In genomic region chr11:85807353-85807752, GRCm38 (mm10) we compare ENCODE assay signal across 27 mouse cellular contexts. TPM values are rescaled to one million over a fixed set of nuclear protein-coding genes. Genes with fewer than 3 reads are reported as not detected.
"Had no signal": no experiment of that assay in that cellular context is flagged by ENCODE, and none has a peak within 500 bp of the region (broad histone marks: within the 10 kb centered on the region; RNA-seq: fewer than 3 reads in every experiment).

No protein-coding gene starts in this region.

- H3K4me2 ChIP-seq: hindbrain, embryonic 15.5 days; limb, embryonic 12.5 days; limb, embryonic 15.5 days; liver, embryonic 11.5 days; midbrain, embryonic 13.5 days; neural tube, embryonic 13.5 days had no signal

- H3K36me3 ChIP-seq: hindbrain, embryonic 15.5 days; limb, embryonic 12.5 days; limb, embryonic 15.5 days; midbrain, embryonic 10.5 days; midbrain, embryonic 13.5 days; neural tube, embryonic 13.5 days had no signal

- H3K4me1 ChIP-seq: hindbrain, embryonic 15.5 days; midbrain, embryonic 13.5 days; neural tube, embryonic 13.5 days had no signal

- DNase-seq: left cerebral cortex, postnatal 4 days; liver, postnatal 0 days; retina, postnatal 1 day; right cerebral cortex, postnatal 25 days; spleen, adult 18-20 months; thymus, adult 18-20 months; thymus, postnatal 36 days had no signal

- H3K9ac ChIP-seq: hindbrain, embryonic 15.5 days; limb, embryonic 12.5 days; limb, embryonic 15.5 days; liver, embryonic 14.5 days; liver, postnatal 0 days; midbrain, embryonic 13.5 days; neural tube, embryonic 13.5 days had no signal

- H3K27me3 ChIP-seq: hindbrain, embryonic 15.5 days; midbrain, embryonic 13.5 days; neural tube, embryonic 13.5 days had no signal

- ATAC-seq: intestine, postnatal 0 days; liver, postnatal 0 days; midbrain, embryonic 13.5 days; midbrain, embryonic 16.5 days had no signal

- H3K9me3 ChIP-seq: hindbrain, embryonic 15.5 days; limb, embryonic 12.5 days; limb, embryonic 15.5 days; megakaryocyte, embryonic 14.5 days; midbrain, embryonic 10.5 days; midbrain, embryonic 13.5 days; neural tube, embryonic 13.5 days had no signal

- H3K27ac ChIP-seq: hindbrain, embryonic 15.5 days; limb, embryonic 12.5 days; limb, embryonic 15.5 days; liver, embryonic 14.5 days; midbrain, embryonic 10.5 days; midbrain, embryonic 13.5 days; neural tube, embryonic 13.5 days had no signal

- H3K4me3 ChIP-seq: hindbrain, embryonic 15.5 days; limb, embryonic 12.5 days; limb, embryonic 15.5 days; megakaryocyte, embryonic 14.5 days; midbrain, embryonic 10.5 days; midbrain, embryonic 13.5 days; myocyte; neural tube, embryonic 13.5 days had no signal

RNA-seq across cellular contexts. Expression of gene Gm11444, which starts 42.8 kb away (rescaled TPM):
- total RNA-seq: layer of hippocampus, adult 8-10 months; layer of hippocampus, postnatal 14 days; left cerebral cortex, adult 8-10 months; left cerebral cortex, postnatal 14 days; left cerebral cortex, postnatal 4 days; monocyte, adult 5-6 weeks; neutrophil, adult 5-6 weeks had no signal
- polyA plus RNA-seq: hindbrain, embryonic 15.5 days; intestine, embryonic 14.5 days; intestine, postnatal 0 days; limb, embryonic 12.5 days; limb, embryonic 15.5 days; liver, embryonic 11.5 days; liver, embryonic 14.5 days; liver, postnatal 0 days; midbrain, embryonic 10.5 days; midbrain, embryonic 13.5 days; midbrain, embryonic 16.5 days; myocyte; neural tube, embryonic 13.5 days; stomach, embryonic 16.5 days had no signal
